Mouse (Mus musculus): Measurements from ENCODE around the gene Gm904.
"Not testable (repeated sequence)": the region's sequence is repeated elsewhere in the genome, so short reads cannot be mapped to it uniquely, and the experiment has no call there.

Gm904 gene

DNA sequence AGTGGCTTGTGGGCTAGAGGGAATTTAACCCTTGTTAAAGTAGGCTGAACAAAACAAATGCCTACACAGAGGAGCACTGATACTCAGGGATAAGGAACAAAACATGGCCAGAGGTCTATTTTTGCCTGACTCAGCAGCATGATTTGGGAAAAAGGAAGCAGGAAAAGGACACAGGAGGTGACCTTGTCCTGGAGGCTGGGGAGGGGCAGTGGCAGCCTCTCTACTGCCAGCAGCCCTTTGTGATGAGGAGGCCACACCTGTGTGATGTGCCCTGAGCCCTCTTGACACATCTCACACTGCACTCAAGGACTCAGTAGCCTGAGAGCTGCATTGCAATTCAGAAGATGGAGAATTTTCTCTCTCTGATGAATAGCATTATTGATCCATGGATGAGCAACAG lies at the start of gene Gm904:
TSS of gene Gm904 (plus strand) at position 301 of the 400 bp plus-strand sequence.
- DNase-seq = not testable (repeated sequence)

DNA sequence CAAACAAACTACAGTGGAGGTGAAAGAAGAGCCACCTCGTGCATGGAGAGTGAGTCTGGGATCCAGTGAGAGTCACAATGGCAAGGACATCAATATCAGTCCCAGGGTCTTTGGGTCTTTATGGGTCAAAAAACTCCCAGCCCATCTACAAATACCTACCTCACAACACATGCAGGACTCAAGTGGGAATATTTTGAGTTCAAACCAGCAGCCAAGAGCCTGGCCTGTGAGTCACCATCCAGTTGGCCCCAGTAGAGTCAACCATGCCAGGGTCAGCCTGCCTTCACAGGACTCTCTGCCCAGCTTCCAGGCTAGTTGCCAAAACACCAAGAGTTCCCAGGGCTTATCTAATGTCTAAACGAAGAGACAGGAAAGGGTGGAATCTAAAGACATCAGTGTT lies 5.7 kb downstream of the Gm904 start:
- not testable (repeated sequence) for DNase-seq

All from B cell, adult 2 months (primary cell).